Mouse (Mus musculus) kidney, adult 2 months (tissue): ENCODE measurements around the gene Esyt2. TPM values are rescaled to one million over a fixed set of nuclear protein-coding genes. Genes with fewer than 3 reads are reported as not detected.

Experiments used
- DNase-seq: peaks from one replicate; pipeline ENCODE4 v3.0.0; 2021
- H3K27ac ChIP-seq: fragments of 200-500 bp; 2 replicates; pipeline ENCODE4 v1.5.1; 2012; ENCODE audit warnings: low read depth, low read length, control low read depth, inconsistent platforms; ENCODE audit not compliant: insufficient read depth
- H3K27me3 ChIP-seq: fragments of 200-500 bp; replicated peaks from 2 replicates; pipeline ENCODE4 v1.6.1; 2012; ENCODE audit warnings: mild to moderate bottlenecking, moderate library complexity, low read length, inconsistent platforms; ENCODE audit not compliant: control insufficient read depth, insufficient read depth
- H3K36me3 ChIP-seq: fragments of 200-500 bp; 2 replicates; pipeline ENCODE4 v1.6.1; 2012; ENCODE audit warnings: mild to moderate bottlenecking, moderate library complexity, low read length, inconsistent platforms; ENCODE audit not compliant: control insufficient read depth, insufficient read depth
- H3K4me1 ChIP-seq: fragments of 200-500 bp; 2 replicates; pipeline ENCODE4 v1.6.1; 2011; ENCODE audit warnings: low read length; ENCODE audit not compliant: control insufficient read depth, insufficient read depth
- H3K4me3 ChIP-seq: fragments of 200-500 bp; 2 replicates; pipeline ENCODE4 v1.5.1; 2011; ENCODE audit warnings: mild to moderate bottlenecking, low read depth, low read length, control low read depth; ENCODE audit not compliant: insufficient read depth
- CTCF ChIP-seq: fragments of 200-500 bp; conservative IDR thresholded peaks from 2 replicates; pipeline ENCODE4 v1.5.1; 2011; ENCODE audit warnings: low read depth, mild to moderate bottlenecking, control low read depth, low read length, moderate library complexity, mixed read lengths; ENCODE audit not compliant: insufficient read depth, insufficient read length
- POLR2A ChIP-seq: fragments of 200-500 bp; IDR thresholded peaks from one replicate; pipeline ENCODE4 v1.6.1; 2011; ENCODE audit warnings: low read depth, low read length, control low read depth
- WGBS: fragments of 180-500 bp; shearing (Covaris S2); methylation state at CpG from one replicate; pipeline ENCODE4 v1.1.7; 2018; 5-methylcytosine and 5-hydroxymethylcytosine counted together
- polyA plus RNA-seq: library from polyadenylated mRNA; depleted of rRNA; stranded (reverse); fragments of >200 nt; gene quantifications from 2 replicates; pipeline ENCODE4 v1.2.3, GENCODE M21; 2012

Esyt2 gene
- polyA plus RNA-seq, 1 experiment, result 8.8 TPM

GRCm38 (mm10) chr12:116317818-116318217 is 36.8 kb downstream of the Esyt2 start:
- no peaks in the 10 kb centered on the region for H3K27me3 ChIP-seq
- H3K4me1 ChIP-seq, result no peaks in the 10 kb centered on the region
- no peak for DNase-seq
- 70% methylated on average over 1 of the region's 1 CpGs for WGBS
- H3K4me3 ChIP-seq, result no peak overlapping the region
- no peak for TF ChIP-seq CTCF
- no peak for TF ChIP-seq POLR2A
- no peaks in the 10 kb centered on the region for H3K36me3 ChIP-seq
- H3K27ac ChIP-seq, result no peak overlapping the region

- Histone ChIP-seq H3K27ac (no peak overlapping the region), H3K36me3 (no peaks in the 10 kb centered on the region; the same call in 1 of the 2 replicates), H3K4me1 (no peaks in the 10 kb centered on the region), H3K27me3 (no peaks in the 10 kb centered on the region), H3K4me3 (no peak overlapping the region)
- no peak for TF ChIP-seq POLR2A
- peak; percentile 24 for DNase-seq
- WGBS, result 56% methylated on average over 4 of the region's 4 CpGs
Measured at GRCm38 (mm10) chr12:116325545-116325944, 44.5 kb downstream of the Esyt2 start.

- Histone ChIP-seq H3K27ac (no peak overlapping the region), H3K27me3 (no peaks in the 10 kb centered on the region), H3K4me1 (no peaks in the 10 kb centered on the region), H3K4me3 (no peak overlapping the region), H3K36me3 (no peaks in the 10 kb centered on the region; the same call in 1 of the 2 replicates)
- 80% methylated on average over 1 of the region's 1 CpGs for WGBS
- TF ChIP-seq POLR2A, result no peak
- no peak for TF ChIP-seq CTCF
- peak; percentile 15 for DNase-seq
Measured at GRCm38 (mm10) chr12:116326159-116326558, 45.2 kb downstream of the Esyt2 start.

- DNase-seq, result no peak
- Histone ChIP-seq H3K27me3 (no peaks in the 10 kb centered on the region), H3K36me3 (peaks cover 2% of the 10 kb centered on the region; the same call in 1 of the 2 replicates), H3K27ac (no peak overlapping the region), H3K4me1 (no peaks in the 10 kb centered on the region), H3K4me3 (no peak overlapping the region)
- TF ChIP-seq POLR2A, result no peak
- TF ChIP-seq CTCF, result no peak
- WGBS, result 94% methylated on average over 5 of the region's 5 CpGs
Measured at GRCm38 (mm10) chr12:116334253-116334652, 53.3 kb downstream of the Esyt2 start.

GRCm38 (mm10) chr12:116340160-116340559 is 59.2 kb downstream of the Esyt2 start:
- Histone ChIP-seq H3K27me3 (no peaks in the 10 kb centered on the region), H3K27ac (no peak overlapping the region), H3K36me3 (peaks cover 6% of the 10 kb centered on the region), H3K4me3 (no peak overlapping the region), H3K4me1 (no peaks in the 10 kb centered on the region)
- no peak for DNase-seq
- WGBS, result 93% methylated on average over 1 of the region's 1 CpGs
- TF ChIP-seq CTCF, result no peak
- no peak for TF ChIP-seq POLR2A

- no peak overlapping the region for H3K27ac ChIP-seq
- no peak overlapping the region for H3K4me3 ChIP-seq
- TF ChIP-seq POLR2A (no peak), CTCF (no peak)
- no peaks in the 10 kb centered on the region for H3K27me3 ChIP-seq
- no peaks in the 10 kb centered on the region for H3K4me1 ChIP-seq
- DNase-seq, result no peak
- peaks cover 5% of the 10 kb centered on the region; the same call in 1 of the 2 replicates for H3K36me3 ChIP-seq
Measured at GRCm38 (mm10) chr12:116348755-116349286, 67.8 kb downstream of the Esyt2 start.

GRCm38 (mm10) chr12:116349376-116349775 is 68.4 kb downstream of the Esyt2 start:
- no peak for DNase-seq
- H3K36me3 ChIP-seq, result peaks cover 5% of the 10 kb centered on the region; the same call in 1 of the 2 replicates
- TF ChIP-seq CTCF (no peak), POLR2A (no peak)
- no peak overlapping the region for H3K27ac ChIP-seq
- H3K4me3 ChIP-seq, result no peak overlapping the region
- no peaks in the 10 kb centered on the region for H3K27me3 ChIP-seq
- WGBS, result 67% methylated on average over 2 of the region's 2 CpGs
- no peaks in the 10 kb centered on the region for H3K4me1 ChIP-seq
